Mouse (Mus musculus) megakaryocyte, embryonic 14.5 days (primary cell): ENCODE data around the gene Sox4. TPM values are rescaled to one million over a fixed set of nuclear protein-coding genes. Genes with fewer than 3 reads are reported as not detected.

ENCODE experiments used
- H3K27me3 ChIP-seq: replicated peaks from 2 replicates; pipeline ENCODE3; 2012; ENCODE audit warnings: inconsistent platforms
- H3K36me3 ChIP-seq: replicated peaks from 2 replicates; pipeline ENCODE3; 2012; ENCODE audit warnings: low read length, inconsistent platforms, mixed read lengths
- H3K4me1 ChIP-seq: 2 replicates; pipeline ENCODE4 v1.6.1; 2012; ENCODE audit warnings: inconsistent platforms
- H3K4me3 ChIP-seq: replicated peaks from 2 replicates; pipeline ENCODE3; 2012; ENCODE audit warnings: moderate library complexity, mild to moderate bottlenecking, inconsistent platforms
- H3K9me3 ChIP-seq: 2 replicates; pipeline ENCODE4 v1.6.1; 2012; ENCODE audit warnings: inconsistent platforms
- FLI1 ChIP-seq: IDR thresholded peaks from 2 replicates; pipeline ENCODE4 v1.6.1; 2012; ENCODE audit warnings: low read length, inconsistent platforms, mixed read lengths
- GATA1 ChIP-seq: IDR thresholded peaks from 3 replicates; pipeline ENCODE4 v1.6.1; 2012; ENCODE audit warnings: mixed read lengths, low read length, inconsistent platforms, borderline replicate concordance
- polyA plus RNA-seq: library from polyadenylated mRNA; stranded (reverse); fragments of >175 nt; gene quantifications from 2 replicates; pipeline ENCODE4 v1.2.3, GENCODE M21; 2012; ENCODE audit warnings: low replicate concordance; ENCODE audit not compliant: insufficient read depth

The Sox4 gene
- polyA plus RNA-seq, 1 experiment, result 21.8 TPM

DNA sequence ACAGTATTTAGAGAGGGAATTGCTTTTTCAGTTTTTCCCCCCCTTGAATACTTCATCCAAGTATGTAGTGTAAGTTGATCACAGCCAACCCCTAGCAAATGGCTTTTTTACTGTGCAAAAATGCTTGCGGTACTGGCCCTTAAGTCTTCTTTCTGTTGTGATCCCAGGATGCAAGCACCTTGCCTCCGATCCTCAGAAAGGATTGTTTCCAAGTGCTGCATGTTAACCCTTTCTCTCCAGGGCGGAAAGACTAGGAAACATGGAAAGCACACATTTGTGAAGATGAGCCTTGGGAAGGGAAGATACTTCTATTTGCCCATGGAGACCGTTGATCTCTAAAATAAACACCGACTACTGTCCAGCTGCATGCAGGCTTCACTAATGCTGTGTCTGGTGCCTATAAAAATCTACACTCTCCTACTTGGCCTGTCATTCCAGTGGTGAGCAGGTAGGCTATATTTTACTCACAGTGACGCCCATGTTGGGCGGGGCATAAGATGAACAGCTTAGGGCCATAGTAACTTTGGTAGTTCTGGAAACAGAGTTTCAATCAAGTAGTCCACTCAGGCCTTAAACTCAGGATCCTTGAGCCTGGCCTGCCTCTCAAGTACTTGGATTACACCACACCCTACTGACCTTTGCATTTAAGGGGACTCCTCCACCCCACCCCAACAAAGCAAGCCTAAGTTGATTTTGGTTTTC, 5.6 kb downstream of the Sox4 start:
- H3K36me3 ChIP-seq, result no peaks in the 10 kb centered on the region
- peaks cover 64% of the 10 kb centered on the region for H3K4me1 ChIP-seq
- no peak for TF ChIP-seq FLI1
- TF ChIP-seq GATA1, result no peak
- peaks cover 28% of the 10 kb centered on the region for H3K27me3 ChIP-seq
- no peak overlapping the region for H3K4me3 ChIP-seq
- no peaks in the 10 kb centered on the region for H3K9me3 ChIP-seq

- Histone ChIP-seq H3K4me3 (no peak overlapping the region), H3K4me1 (peaks cover 63% of the 10 kb centered on the region), H3K27me3 (peaks cover 15% of the 10 kb centered on the region), H3K9me3 (no peaks in the 10 kb centered on the region), H3K36me3 (no peaks in the 10 kb centered on the region)
- no peak for TF ChIP-seq GATA1
- TF ChIP-seq FLI1, result no peak
Observed at GRCm38 (mm10) chr13:28946565-28947135, 6.9 kb downstream of the Sox4 start.

- TF ChIP-seq GATA1 (no peak), FLI1 (no peak)
- H3K4me3 ChIP-seq, result no peak overlapping the region
- no peaks in the 10 kb centered on the region for H3K9me3 ChIP-seq
- H3K36me3 ChIP-seq, result no peaks in the 10 kb centered on the region
- peaks cover 54% of the 10 kb centered on the region for H3K4me1 ChIP-seq
- peaks cover 7% of the 10 kb centered on the region for H3K27me3 ChIP-seq
Observed at GRCm38 (mm10) chr13:28945681-28946080, 7.8 kb downstream of the Sox4 start.

GRCm38 (mm10) chr13:28942926-28943325, 10.6 kb downstream of the Sox4 start:
- no peak overlapping the region for H3K4me3 ChIP-seq
- H3K4me1 ChIP-seq, result peaks cover 44% of the 10 kb centered on the region
- no peaks in the 10 kb centered on the region for H3K36me3 ChIP-seq
- TF ChIP-seq FLI1 (no peak), GATA1 (no peak)
- no peaks in the 10 kb centered on the region for H3K27me3 ChIP-seq
- no peaks in the 10 kb centered on the region for H3K9me3 ChIP-seq

DNA sequence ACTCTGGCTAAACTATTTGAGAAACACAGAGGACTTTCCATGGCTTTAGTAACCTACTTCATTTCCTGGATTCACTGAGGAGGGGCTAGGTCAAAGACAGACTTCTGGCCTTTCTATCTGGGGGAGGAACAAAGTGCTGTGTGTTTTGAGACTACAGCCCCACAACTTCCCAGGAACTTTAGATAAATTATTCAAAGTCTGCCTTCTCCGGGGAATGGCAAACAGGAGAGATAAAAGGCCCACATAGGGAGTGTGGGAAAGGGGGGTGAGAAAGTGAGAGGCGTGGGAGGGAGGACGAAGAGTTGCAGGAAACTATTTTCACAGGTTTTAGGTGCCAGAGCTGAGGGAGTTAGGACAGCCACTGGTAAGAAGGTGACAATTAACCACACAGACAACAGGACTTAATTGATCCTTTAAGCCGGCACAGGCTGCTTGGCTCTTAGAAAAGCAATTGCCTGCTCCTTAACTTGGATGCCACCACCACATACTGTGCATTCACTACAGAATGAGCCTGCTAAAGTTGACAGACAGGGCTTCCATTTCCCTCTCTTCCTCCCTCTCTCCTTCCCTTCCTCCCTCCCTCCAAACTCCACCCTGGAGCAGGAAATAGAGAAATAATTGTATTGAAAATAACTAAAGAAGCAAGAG, 11.4 kb downstream of the Sox4 start:
- no peaks in the 10 kb centered on the region for H3K36me3 ChIP-seq
- H3K27me3 ChIP-seq, result no peaks in the 10 kb centered on the region
- H3K4me1 ChIP-seq, result peaks cover 42% of the 10 kb centered on the region
- no peak overlapping the region for H3K4me3 ChIP-seq
- H3K9me3 ChIP-seq, result no peaks in the 10 kb centered on the region
- TF ChIP-seq FLI1 (no peak), GATA1 (no peak)

DNA sequence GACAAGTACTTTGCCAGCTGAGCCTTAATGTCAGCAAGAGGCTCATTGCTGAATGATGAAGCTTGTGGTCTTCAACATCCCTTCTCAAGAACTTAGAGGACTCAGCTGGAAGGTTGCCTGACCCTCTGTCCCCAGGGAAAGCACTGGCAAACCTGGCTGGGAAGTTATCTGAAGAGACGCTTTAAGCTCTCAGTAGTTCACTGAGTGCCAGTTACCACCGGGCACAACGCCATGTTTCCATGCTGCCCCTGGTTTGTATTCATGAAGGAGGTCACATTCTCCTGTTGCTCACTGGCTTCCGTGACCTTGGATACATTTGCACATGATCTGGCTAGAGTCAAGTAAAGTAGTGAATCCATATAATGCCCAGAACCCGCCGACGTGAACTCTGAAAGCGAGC, 20.1 kb downstream of the Sox4 start:
- Histone ChIP-seq H3K27me3 (peaks cover 6% of the 10 kb centered on the region), H3K4me1 (peaks cover 10% of the 10 kb centered on the region), H3K4me3 (no peak overlapping the region), H3K9me3 (no peaks in the 10 kb centered on the region), H3K36me3 (no peaks in the 10 kb centered on the region)
- TF ChIP-seq GATA1 (no peak), FLI1 (no peak)

GRCm38 (mm10) chr13:28931776-28932175, 21.7 kb downstream of the Sox4 start:
- no peaks in the 10 kb centered on the region for H3K36me3 ChIP-seq
- H3K4me3 ChIP-seq, result no peak overlapping the region
- peaks cover 10% of the 10 kb centered on the region for H3K4me1 ChIP-seq
- no peak for TF ChIP-seq GATA1
- TF ChIP-seq FLI1, result no peak
- H3K27me3 ChIP-seq, result peaks cover 6% of the 10 kb centered on the region
- H3K9me3 ChIP-seq, result no peaks in the 10 kb centered on the region

DNA sequence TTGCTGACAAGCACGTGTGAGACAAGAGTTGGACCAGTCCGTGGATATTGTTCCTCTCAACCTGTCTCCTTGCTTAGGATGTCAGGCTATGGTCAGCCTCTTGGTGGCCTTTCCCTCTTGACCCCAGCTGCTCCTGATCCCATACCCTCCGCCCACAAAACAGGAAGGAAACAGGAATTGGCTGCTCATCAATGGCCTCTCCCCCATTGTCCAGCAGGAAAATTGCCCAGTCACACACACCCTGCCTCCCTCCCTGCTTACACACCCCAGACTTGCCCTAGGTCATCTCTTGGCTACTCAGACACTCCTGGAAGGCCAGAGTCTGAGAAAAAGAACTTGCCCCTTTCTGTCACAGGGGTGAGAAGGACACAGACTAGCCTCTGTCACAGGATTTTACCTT, 22.2 kb downstream of the Sox4 start:
- Histone ChIP-seq H3K4me1 (peaks cover 10% of the 10 kb centered on the region), H3K27me3 (peaks cover 6% of the 10 kb centered on the region), H3K36me3 (no peaks in the 10 kb centered on the region), H3K4me3 (peak overlapping the region; percentile 38), H3K9me3 (no peaks in the 10 kb centered on the region)
- no peak for TF ChIP-seq GATA1
- no peak for TF ChIP-seq FLI1

DNA sequence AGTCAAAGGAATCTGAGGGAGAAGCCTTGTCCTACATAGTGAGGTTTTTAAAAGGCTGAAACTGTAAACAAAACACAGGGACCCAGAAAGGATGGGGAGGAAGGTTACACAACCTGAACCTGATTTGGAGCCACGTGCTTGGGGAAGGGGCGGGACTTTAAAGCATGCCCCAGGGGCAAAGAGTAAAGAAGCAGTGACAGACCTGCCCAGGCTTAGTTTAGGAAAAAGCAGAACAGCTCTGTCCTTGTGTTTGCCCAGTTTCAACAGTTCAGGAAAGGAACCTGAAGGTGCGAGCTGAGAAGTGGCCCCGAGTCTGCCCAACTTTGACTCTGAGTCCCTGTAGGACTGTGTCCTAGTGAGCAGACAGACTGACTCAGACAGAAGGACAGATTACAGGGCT, 23.1 kb downstream of the Sox4 start:
- H3K9me3 ChIP-seq, result no peaks in the 10 kb centered on the region
- peaks cover 6% of the 10 kb centered on the region for H3K27me3 ChIP-seq
- TF ChIP-seq FLI1, result no peak
- TF ChIP-seq GATA1, result no peak
- no peaks in the 10 kb centered on the region for H3K36me3 ChIP-seq
- H3K4me3 ChIP-seq, result no peak overlapping the region
- peaks cover 10% of the 10 kb centered on the region for H3K4me1 ChIP-seq

DNA sequence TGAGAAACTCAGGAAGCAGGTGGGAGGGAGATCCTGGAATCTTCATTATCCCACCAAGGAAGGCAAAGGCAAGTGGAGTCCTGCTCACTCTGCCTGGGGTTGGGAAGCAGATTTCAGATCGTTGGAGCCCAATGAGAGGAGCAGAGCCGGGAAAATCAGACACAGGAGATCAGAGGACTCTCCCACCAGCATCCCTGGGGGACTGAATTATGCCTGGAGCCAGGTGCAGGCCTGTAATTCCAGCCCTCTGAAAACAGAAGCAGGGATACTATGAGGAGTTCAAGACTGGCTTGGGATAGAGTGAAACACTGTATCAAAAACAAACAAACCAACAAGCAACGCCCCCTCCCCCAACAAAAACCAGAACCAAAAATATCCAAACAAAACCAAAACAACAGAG, 23.6 kb downstream of the Sox4 start:
- no peak overlapping the region for H3K4me3 ChIP-seq
- no peak for TF ChIP-seq GATA1
- TF ChIP-seq FLI1, result no peak
- no peaks in the 10 kb centered on the region for H3K9me3 ChIP-seq
- H3K4me1 ChIP-seq, result peaks cover 10% of the 10 kb centered on the region
- peaks cover 6% of the 10 kb centered on the region for H3K27me3 ChIP-seq
- no peaks in the 10 kb centered on the region for H3K36me3 ChIP-seq

DNA sequence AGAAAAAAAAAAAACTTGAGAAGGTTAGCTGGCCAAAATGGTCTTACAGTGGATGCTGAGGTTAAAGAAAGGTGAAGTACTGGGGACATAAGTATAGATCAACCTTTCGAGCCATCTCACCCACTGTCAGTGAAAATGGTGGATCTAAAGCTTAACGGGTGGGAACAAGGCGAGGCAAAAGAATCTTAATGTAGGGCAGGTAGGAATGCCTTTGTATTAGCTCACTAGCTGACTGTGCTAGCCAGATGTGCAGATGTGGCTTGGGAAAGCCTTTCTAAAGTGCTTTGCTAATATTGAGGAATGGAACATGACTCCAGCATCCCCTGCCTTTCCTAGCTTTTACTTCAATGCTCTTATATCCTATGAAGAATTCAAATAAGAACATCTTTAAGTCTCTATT, 30.4 kb downstream of the Sox4 start:
- Histone ChIP-seq H3K36me3 (no peaks in the 10 kb centered on the region), H3K4me3 (no peak overlapping the region), H3K27me3 (peaks cover 2% of the 10 kb centered on the region), H3K9me3 (no peaks in the 10 kb centered on the region), H3K4me1 (no peaks in the 10 kb centered on the region)
- TF ChIP-seq GATA1, result no peak
- no peak for TF ChIP-seq FLI1
